Mouse (Mus musculus): ENCODE data around the gene Kif1b. TPM values are rescaled to one million over a fixed set of nuclear protein-coding genes. Genes with fewer than 3 reads are reported as not detected.

Kif1b gene
- polyA plus RNA-seq, 1 experiment = 10.1 TPM

DNA sequence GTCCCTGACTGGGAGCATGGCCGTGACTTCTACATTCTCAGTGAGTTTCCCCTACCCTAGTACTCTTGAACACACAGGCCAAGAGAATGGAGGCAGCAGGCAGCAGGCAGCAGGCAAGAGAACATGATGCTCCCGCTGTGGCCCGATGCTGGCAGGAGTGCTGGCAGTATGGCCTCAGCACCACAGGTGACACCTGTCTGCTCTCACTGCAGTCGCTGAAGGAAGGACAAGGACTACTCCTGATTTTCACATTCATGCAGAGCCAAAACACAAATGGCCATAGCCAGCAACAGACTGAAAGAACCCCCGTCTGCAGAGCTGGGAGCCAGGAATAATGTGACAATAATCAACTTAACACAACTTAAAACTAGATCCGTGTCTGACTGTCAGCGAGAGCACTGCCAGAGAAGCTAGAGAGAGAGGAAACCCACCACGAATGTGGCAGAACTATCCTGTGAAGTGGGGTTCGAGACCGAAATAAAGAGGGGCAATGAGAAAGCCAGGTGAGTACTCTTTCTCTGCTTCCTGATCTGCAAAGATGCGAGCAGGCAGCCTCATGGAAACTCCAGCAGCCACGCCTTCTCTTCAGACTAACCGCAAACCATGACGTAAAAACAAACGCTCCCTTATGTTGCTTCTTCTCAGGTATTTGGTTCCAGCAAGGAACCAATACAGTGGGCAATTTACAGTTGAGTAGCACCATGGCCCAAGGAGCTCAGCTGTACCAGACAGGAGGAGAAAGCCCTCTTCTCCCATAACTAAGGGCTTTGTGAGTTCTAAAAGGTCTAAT lies 50.8 kb downstream of the Kif1b start:
- no peaks in the 10 kb centered on the region for H3K79me3 ChIP-seq (ENCODE audit: low read depth)
- no peaks in the 10 kb centered on the region for H3K79me2 ChIP-seq (ENCODE audit: control insufficient read depth, insufficient read depth)
- TF ChIP-seq MYOD1 (IDR thresholded peaks at IDR 0.05; ENCODE audit: control insufficient read depth, insufficient read length, low read depth) (no peak), MYOG (IDR thresholded peaks at IDR 0.05; ENCODE audit: control insufficient read depth, extremely low read depth, insufficient read length) (no peak), CEBPB (IDR thresholded peaks at IDR 0.05; ENCODE audit: low read depth) (no peak), CTCF (IDR thresholded peaks at IDR 0.05; ENCODE audit: control insufficient read depth, insufficient read depth, insufficient read length) (no peak), USF1 (IDR thresholded peaks at IDR 0.05; ENCODE audit: low read depth) (no peak), FOSL1 (IDR thresholded peaks at IDR 0.05; ENCODE audit: insufficient read depth, low read length, poor library complexity, severe bottlenecking) (no peak), MAX (IDR thresholded peaks at IDR 0.05) (no peak)
- H3K36me3 ChIP-seq (ENCODE audit: control insufficient read depth, insufficient read depth) = peaks cover 49% of the 10 kb centered on the region
- no peaks in the 10 kb centered on the region for H3K27me3 ChIP-seq (ENCODE audit: control insufficient read depth, insufficient read depth, insufficient read length)
- no peak overlapping the region for H3ac ChIP-seq (ENCODE audit: control insufficient read depth, insufficient read length, low read depth)
- H3K4me3 ChIP-seq (ENCODE audit: insufficient read depth, poor library complexity, severe bottlenecking) = no peak overlapping the region

GRCm38 (mm10) chr4:149255277-149256270 lies 51.9 kb downstream of the Kif1b start:
- H3ac ChIP-seq (ENCODE audit: control insufficient read depth, insufficient read length, low read depth) = peak overlapping the region; percentile 23
- H3K27me3 ChIP-seq (ENCODE audit: control insufficient read depth, insufficient read depth, insufficient read length) = no peaks in the 10 kb centered on the region
- no peak for TF ChIP-seq MYOD1 (IDR thresholded peaks at IDR 0.05; ENCODE audit: control insufficient read depth, insufficient read length, low read depth)
- H3K4me3 ChIP-seq (ENCODE audit: insufficient read depth, poor library complexity, severe bottlenecking) = no peak overlapping the region
- no peaks in the 10 kb centered on the region for H3K79me2 ChIP-seq (ENCODE audit: control insufficient read depth, insufficient read depth)
- H3K79me3 ChIP-seq (ENCODE audit: low read depth) = no peaks in the 10 kb centered on the region
- H3K36me3 ChIP-seq (ENCODE audit: control insufficient read depth, insufficient read depth) = peaks cover 48% of the 10 kb centered on the region

GRCm38 (mm10) chr4:149254827-149255226 lies 52.7 kb downstream of the Kif1b start:
- H3K79me3 ChIP-seq (ENCODE audit: low read depth) = no peaks in the 10 kb centered on the region
- no peaks in the 10 kb centered on the region for H3K79me2 ChIP-seq (ENCODE audit: control insufficient read depth, insufficient read depth)
- H3K27me3 ChIP-seq (ENCODE audit: control insufficient read depth, insufficient read depth, insufficient read length) = no peaks in the 10 kb centered on the region
- H3K4me3 ChIP-seq (ENCODE audit: insufficient read depth, poor library complexity, severe bottlenecking) = no peak overlapping the region
- no peak overlapping the region for H3ac ChIP-seq (ENCODE audit: control insufficient read depth, insufficient read length, low read depth)
- no peak for TF ChIP-seq MAX (IDR thresholded peaks at IDR 0.05)
- no peak for TF ChIP-seq FOSL1 (IDR thresholded peaks at IDR 0.05; ENCODE audit: insufficient read depth, low read length, poor library complexity, severe bottlenecking)
- no peak for TF ChIP-seq CTCF (IDR thresholded peaks at IDR 0.05; ENCODE audit: control insufficient read depth, insufficient read depth, insufficient read length)
- no peak for TF ChIP-seq USF1 (IDR thresholded peaks at IDR 0.05; ENCODE audit: low read depth)
- no peak for TF ChIP-seq MYOG (IDR thresholded peaks at IDR 0.05; ENCODE audit: control insufficient read depth, extremely low read depth, insufficient read length)
- TF ChIP-seq MYOD1 (IDR thresholded peaks at IDR 0.05; ENCODE audit: control insufficient read depth, insufficient read length, low read depth) = no peak
- no peak for TF ChIP-seq CEBPB (IDR thresholded peaks at IDR 0.05; ENCODE audit: low read depth)
- H3K36me3 ChIP-seq (ENCODE audit: control insufficient read depth, insufficient read depth) = peaks cover 53% of the 10 kb centered on the region

DNA sequence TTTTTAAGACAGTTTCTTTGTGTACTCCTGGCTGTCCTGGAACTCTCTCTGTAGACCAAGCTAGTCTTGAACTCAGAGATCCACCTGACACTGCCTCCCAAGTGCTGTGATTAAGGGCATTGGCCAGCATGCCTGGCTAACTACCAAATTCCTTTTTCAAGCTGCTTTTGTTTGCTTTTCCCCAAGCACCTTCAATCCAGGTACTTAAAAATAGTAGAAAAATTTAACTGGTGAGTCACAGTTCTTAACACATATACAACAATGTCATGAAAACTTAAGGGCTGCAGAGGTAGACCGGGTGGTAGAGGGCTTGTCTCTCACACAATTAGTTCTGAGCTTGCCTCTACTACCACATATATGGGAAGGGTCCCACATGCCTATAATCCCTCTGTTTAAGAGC lies 58.2 kb downstream of the Kif1b start:
- Histone ChIP-seq H3K27me3 (ENCODE audit: control insufficient read depth, insufficient read depth, insufficient read length) (no peaks in the 10 kb centered on the region), H3K4me3 (ENCODE audit: insufficient read depth, poor library complexity, severe bottlenecking) (no peak overlapping the region), H3K79me2 (ENCODE audit: control insufficient read depth, insufficient read depth) (no peaks in the 10 kb centered on the region), H3K36me3 (ENCODE audit: control insufficient read depth, insufficient read depth) (peaks cover 57% of the 10 kb centered on the region), H3ac (ENCODE audit: control insufficient read depth, insufficient read length, low read depth) (no peak overlapping the region), H3K79me3 (ENCODE audit: low read depth) (no peaks in the 10 kb centered on the region)
- TF ChIP-seq MYOG (IDR thresholded peaks at IDR 0.05; ENCODE audit: control insufficient read depth, extremely low read depth, insufficient read length) (no peak), CTCF (IDR thresholded peaks at IDR 0.05; ENCODE audit: control insufficient read depth, insufficient read depth, insufficient read length) (no peak), USF1 (IDR thresholded peaks at IDR 0.05; ENCODE audit: low read depth) (no peak), MYOD1 (IDR thresholded peaks at IDR 0.05; ENCODE audit: control insufficient read depth, insufficient read length, low read depth) (no peak), CEBPB (IDR thresholded peaks at IDR 0.05; ENCODE audit: low read depth) (no peak), MAX (IDR thresholded peaks at IDR 0.05) (no peak)

GRCm38 (mm10) chr4:149247772-149248171 lies 59.7 kb downstream of the Kif1b start:
- TF ChIP-seq MAX (IDR thresholded peaks at IDR 0.05) = no peak
- no peak for TF ChIP-seq FOSL1 (IDR thresholded peaks at IDR 0.05; ENCODE audit: insufficient read depth, low read length, poor library complexity, severe bottlenecking)
- no peak for TF ChIP-seq MYOG (IDR thresholded peaks at IDR 0.05; ENCODE audit: control insufficient read depth, extremely low read depth, insufficient read length)
- H3ac ChIP-seq (ENCODE audit: control insufficient read depth, insufficient read length, low read depth) = no peak overlapping the region
- H3K79me2 ChIP-seq (ENCODE audit: control insufficient read depth, insufficient read depth) = no peaks in the 10 kb centered on the region
- H3K4me3 ChIP-seq (ENCODE audit: insufficient read depth, poor library complexity, severe bottlenecking) = no peak overlapping the region
- peaks cover 71% of the 10 kb centered on the region for H3K36me3 ChIP-seq (ENCODE audit: control insufficient read depth, insufficient read depth)
- H3K79me3 ChIP-seq (ENCODE audit: low read depth) = no peaks in the 10 kb centered on the region
- no peaks in the 10 kb centered on the region for H3K27me3 ChIP-seq (ENCODE audit: control insufficient read depth, insufficient read depth, insufficient read length)

Measured in C2C12 (cell line).